Mouse (Mus musculus): ENCODE measurements around the gene Sesn2.

Sesn2 gene

DNA sequence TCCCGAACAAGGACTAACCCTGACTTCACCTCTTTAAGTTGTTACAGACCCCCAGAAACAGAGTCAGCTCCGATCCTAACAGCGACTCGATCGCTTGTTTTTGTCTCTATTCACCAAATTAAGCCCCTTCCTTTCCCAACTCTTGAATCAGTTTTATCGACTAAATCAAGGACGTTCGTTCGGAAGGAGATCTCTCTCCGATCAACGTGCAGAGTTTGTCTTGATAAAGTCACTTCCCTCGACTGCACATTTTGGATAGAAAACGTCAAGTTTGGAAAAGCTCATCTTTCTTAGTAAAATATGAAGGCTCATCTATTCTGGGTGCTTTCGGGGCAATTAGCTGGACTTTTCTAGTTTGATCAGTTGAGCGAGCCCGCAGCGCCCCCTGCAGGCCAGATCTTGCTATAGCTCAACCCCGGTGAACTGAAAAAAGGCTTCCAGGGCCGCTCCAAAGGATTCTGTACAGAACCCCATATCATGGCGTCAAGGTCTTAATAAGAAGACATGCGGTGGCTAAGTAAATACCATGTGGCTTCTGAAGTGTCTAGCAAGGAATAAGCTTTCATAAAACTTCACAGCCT lies 4.3 kb upstream of the Sesn2 start:
- peak; percentile 67 for DNase-seq (ENCODE audit: low read depth)

DNA sequence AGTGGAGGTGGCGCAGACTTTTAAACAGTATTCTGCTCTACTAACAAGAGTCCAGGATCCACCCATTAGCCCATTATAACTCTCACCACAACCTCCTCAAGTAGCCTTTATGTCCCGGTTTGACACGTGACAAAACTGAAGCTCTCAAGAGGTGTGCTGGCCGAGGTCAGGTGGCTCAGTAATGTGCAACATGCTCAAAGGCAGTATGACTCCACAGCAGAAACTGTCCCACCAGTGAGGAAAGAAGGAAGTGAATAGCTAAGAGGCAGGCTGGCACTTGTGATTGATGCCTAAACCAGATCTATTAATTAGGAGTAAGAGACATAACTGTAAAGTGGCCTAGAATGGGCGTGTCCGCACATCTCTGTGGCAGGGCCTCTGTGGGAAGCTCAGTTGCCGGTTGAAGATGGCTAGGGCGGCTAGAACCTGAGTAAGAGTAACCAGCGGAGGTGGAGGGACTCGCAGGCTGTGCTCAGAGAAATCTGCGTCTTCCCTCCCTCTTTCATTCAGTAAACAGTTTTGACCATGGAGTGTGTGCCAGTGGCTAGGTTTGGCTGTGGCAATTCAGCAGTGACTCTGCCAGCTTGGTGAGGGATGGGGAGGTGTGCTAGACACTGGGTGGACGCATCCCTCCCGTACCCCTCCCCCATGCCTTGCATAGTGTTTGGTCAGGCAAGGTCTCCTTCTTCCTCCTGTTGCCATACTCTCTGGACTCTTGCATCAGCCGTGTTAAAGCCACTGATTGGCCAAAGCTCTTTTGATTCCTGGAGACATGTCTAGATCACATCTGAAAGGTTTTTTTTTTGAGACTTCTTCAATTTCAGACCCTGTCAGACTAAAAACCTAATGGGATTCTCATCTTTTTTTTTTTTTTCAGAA lies 3.3 kb upstream of the Sesn2 start:
- peak; percentile 69 for DNase-seq (ENCODE audit: low read depth)

DNA sequence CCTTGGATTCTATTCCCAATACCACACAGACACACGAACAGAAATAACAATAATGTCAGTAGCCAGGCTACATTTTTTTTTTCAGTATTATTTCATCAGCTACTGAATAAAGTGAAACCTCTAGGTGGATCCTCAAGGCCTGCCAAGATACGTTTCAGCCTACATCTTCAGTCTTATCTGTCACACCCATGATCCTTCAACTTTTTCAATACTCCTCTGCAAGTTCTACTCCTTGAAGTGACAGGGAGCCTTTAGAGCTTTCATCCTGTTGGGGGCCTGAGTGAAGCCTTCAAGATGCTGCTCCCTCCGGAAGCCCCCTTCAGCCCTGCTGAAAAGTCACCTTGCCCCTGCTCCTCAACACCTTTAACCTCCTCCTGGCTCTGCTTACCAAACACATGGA lies 1.8 kb upstream of the Sesn2 start:
- no peak for DNase-seq (ENCODE audit: low read depth)

DNA sequence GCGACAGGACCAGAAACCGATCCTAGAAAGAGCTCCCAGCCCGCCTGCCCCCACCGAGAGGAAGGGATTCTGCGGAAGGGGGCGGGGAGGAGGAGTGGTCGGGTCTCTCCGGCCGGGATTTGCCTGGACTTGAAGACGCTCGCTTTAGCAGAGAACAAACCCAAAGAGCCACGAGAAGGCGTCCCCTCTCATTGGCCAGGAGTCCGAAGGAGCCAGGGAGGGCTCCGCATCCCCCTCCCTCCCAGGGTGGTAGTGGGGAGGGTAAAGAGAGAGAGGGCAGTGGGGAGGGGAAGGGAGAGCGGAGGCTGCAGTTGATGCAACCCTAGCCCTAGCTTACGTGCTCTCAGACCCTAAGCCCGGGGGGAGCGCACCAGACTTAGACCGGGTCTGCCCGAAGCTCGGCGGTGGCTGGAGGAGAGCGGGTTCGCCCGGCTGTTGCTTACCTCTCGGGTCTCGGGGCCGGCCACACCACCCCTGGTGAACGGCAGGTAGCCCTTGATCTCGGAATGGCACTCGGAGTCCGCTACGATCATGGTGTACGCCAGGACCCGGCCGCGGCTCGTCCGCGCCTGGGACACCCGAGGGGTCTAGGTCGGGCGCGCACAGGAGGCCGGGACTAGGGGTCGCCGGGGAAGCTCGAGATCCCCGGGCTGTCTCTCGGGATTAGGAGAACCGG lies 542 bp downstream of the Sesn2 start:
- DNase-seq (ENCODE audit: low read depth): peak; percentile 87

DNA sequence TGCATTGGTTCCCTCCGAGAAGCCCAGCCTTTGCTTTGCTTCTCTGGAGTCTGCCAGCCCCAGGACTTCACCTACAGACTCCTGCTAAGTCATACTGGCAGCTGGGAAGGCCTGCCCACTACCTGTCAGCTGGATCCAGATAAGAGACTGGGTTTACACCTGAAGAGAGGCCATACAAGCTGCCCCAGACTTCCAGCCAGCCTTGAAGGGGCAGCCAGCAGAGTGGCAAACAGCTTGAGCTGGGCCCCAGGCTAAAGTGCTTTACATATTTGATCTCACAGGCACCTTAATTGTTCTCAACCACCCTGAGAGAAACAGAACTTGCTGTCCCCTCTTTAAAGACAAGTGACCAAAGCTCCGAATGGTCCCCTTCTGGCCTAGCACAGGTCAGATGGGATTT lies 3.1 kb downstream of the Sesn2 start:
- no peak for DNase-seq (ENCODE audit: low read depth)

DNA sequence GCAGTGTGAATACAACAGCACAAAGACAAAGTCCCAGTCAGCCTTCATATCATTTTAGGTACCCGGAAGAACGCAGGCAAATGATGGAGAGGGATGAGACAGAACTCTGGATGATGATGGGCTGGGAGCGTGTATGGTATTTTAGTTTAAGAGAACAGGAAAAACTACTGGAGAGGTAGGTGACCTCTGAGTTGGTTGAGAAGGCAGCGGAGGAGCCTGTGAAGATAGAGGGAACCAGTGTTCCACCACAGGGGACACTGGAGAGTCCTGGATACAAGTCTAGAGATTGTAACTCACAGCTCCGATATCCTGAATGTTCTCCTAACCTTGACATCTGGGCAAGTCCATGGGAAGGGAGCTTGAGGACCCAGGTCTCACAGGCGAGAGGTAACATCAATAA lies 4.1 kb downstream of the Sesn2 start:
- no peak for DNase-seq (ENCODE audit: low read depth)

DNA sequence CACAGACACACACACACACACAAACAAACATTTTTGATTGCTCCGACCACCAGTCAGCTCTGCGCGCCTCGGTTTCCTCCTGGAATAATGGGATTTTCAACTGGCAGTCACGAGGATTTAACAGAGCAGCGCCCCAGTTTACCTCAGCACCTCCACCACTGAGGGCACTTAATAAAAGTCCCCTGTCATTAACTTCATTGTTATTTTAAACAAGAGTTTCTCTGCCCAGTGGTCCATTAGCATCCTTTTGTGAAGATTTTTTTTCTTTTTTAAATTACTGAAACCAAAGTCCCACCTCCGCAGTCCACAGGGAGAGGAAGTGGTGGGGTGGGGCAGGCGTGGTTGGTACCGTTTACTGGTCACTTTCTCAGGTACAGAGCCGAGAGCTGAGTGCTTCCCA lies 4.5 kb downstream of the Sesn2 start:
- DNase-seq (ENCODE audit: low read depth): no peak

DNA sequence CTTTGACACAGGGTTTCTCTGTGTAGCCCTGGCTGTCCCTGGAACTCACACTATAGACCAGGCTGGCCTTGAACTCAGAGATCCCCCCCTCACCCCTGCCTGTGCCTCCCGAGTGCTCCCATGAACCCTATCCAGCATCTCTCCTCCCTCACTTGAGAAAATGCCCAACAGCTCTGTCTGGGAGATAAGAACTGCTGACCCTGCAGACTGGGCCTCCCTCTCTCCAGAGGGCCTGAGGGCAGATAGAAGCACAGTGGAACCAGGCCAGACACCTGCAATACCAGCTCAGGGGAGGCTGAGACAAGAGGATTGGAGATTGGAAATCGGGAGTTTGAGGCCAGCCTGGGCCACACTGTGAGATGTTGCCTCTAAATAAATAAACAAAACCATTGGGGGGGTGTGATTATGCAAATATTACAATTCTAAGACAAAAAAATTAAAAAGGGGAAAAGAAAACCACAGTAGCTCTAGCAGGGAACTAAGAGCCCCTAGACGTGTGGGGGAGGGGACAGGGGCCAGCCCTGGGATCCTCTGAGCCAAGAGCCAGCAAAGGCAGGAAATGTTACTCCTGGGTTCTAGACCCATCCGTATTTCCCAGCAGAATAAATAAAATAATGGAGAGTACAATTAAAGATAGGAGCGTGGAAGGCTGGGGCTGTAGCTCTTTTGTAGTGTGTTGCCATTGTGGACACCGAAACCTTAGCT lies 5.1 kb downstream of the Sesn2 start:
- DNase-seq (ENCODE audit: low read depth): no peak

DNA sequence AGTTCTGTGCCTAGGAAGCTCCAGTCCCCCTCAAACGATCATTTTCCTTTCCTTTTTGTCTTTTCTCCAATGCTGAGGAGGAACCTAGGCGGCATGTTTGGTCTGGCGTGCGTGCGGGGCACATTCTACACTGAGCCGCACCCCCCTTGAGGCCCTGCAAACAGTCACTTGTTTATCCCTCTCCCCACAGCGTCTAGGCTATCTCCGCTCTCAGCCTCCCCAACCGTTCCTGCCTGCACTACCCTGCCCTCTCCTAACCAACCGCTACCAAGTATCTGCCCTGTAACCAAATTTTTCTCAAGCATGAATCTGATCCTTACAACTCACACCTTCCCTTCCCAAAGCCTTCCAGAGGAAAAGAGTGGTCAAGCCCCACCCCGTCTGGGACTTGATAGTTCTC lies 7.0 kb downstream of the Sesn2 start:
- DNase-seq (ENCODE audit: low read depth): no peak

DNA sequence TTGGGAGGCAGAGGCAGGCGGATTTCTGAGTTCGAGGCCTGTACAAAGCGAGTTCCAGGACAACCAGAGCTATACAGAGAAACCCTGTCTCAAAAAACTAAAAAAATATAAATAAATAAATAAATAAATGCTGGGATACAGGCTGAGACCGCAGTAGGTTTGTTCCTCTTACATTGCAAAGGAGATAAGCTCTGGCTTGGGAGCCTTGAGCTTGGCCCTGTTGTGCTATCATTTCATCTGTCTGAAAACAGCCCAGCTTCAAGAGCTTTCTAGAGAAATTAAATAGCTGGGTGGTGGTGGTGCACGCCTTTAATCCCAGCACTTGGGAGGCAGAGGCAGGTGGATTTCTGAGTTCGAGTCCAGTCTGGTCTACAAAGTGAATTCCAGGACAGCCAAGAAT lies 8.7 kb downstream of the Sesn2 start:
- DNase-seq (ENCODE audit: low read depth): no peak

DNA sequence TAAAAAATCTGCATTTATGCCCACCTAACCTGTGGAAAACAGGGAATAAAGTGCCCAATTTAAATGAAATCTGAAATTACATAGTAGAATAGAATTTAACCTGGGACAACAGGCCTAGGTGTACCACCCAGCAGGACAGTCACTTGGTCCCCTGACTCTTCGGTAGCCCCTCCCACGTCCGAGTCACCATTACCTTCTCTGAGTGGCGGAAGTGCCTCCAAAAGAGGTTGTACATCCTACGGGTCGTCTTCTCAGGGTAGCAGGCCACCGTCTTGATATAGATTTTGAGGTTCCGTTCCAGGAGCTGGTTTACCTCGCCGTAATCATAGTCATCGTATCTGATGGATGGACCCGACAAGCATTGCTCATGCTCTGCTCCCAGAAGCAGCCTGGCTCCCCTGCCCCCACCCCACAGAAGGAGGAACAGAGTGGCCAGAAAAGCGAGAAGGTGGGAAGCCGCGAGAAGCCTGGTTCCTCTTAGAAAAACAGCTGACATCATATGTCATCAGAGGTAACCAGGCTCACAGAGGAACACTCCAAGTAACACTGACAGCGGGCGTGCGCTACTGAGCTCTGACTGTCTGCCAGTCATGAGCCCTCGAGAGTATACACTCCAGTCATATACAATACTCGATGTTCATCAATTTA lies 15.9 kb downstream of the Sesn2 start:
- DNase-seq (ENCODE audit: low read depth): no peak

DNA sequence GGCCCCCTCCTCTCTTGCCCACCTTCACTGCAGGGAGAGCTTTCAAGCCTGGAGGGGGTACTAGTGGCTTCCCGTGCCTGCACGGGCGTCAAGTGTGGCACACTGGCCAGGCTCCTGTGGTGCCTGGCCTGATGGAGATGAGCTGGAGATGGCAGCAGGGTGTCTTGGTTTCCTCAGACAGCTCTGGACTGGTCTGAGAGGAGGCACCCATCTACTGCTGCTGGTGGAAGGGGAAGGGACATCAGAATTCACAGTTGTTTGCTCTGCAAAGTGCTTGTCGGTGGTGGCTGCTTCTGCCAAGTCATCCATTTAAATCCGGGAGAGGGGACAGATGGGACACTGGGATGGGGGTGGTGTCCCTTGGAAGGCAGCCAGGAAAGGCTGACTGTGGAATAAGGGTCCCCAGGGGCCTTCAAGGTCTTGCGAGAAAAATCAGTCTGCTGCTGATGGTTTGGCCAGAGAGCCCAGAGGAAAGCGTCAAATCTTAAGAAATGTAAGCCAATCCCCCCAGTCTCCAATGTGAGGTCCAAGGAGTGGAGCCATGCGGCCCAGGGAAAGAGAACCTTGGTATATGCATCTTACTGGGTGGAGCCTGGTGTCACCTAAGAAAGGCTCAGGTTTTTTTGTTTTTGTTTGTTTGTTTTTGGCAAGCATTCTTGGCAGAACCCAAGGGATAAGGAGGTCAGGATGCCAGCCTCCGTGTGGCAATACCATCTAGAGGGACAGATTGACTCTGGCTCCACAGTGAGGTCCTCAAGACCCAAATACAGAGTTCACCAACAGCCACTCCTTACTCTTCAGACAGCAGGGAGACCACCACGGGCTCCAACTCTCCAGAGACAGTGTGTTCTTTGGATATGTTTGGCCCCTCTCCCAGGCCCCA lies 17.9 kb downstream of the Sesn2 start:
- DNase-seq (ENCODE audit: low read depth): no peak

DNA sequence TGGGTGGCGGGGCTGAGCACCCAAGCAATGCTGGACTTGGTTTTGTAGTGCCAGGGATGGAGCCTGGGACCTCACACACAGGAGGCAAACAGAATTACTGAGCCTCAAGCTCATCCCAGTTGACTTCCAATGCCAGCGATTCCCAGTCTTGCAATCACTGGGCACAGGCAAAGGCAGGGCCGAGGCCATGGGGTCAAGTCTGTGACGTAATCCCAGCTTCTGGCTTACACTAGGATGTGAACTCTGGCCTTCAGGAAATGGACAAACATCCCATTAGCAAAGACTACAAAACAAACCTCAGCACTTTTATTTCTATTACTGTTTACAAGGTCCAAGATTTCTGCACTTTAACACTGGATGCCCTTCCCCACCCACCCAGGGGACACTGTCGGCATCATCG lies 18.6 kb downstream of the Sesn2 start:
- no peak for DNase-seq (ENCODE audit: low read depth)

DNA sequence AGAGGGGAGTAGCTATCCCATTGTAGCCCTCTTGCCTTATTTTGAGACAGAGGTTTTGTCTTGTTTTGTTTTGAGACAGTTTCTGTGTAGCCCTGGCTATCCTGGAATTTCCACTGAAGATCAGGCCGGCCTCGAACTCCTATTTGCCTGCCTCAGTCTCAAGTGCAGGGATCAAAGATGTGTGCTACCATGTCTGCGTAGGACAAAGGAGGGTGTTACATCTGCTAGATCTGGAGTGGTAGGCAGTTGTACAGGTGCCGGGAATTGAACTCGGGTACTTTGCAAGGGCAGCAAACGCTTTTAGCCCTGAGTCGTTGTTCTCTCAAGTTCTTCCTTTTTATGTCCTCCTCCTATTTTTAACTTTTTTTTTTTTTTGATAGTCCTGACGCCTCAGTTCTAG lies 19.2 kb downstream of the Sesn2 start:
- DNase-seq (ENCODE audit: low read depth): no peak

DNA sequence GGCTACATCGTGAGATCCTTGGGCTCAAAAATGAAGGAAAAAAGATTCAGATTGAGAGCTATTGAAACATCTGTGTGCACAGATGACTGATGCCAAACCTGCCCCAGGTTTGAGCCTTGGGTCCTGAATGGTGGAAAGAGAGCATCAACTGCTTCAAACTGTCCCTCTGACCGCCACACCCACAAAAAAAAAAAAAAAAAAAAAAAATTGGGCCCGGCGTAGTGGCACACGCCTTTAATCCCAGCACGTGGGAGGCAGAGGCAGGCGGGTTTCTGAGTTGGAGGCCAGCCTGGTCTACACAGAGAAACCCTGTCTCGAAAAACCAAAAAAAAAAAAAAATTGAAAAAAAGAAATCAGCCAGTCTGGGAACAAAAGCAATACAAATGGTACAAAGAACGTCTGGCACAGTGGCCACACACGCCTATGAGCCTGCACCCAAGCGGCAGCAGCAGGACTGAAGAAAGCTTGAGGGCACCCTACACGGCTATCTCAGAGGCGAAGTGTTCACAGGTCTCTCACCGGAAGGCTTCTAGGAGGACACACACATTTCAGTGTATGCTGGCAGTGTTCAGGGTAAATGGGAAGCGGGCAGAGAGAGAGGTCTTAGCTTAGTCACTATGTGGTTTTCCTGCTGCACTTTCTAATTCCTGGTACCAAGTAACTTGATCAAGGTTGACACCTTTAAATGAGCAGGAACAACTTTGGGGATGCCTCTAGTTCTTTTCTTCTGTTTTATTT lies 19.9 kb downstream of the Sesn2 start:
- no peak for DNase-seq (ENCODE audit: low read depth)

DNA sequence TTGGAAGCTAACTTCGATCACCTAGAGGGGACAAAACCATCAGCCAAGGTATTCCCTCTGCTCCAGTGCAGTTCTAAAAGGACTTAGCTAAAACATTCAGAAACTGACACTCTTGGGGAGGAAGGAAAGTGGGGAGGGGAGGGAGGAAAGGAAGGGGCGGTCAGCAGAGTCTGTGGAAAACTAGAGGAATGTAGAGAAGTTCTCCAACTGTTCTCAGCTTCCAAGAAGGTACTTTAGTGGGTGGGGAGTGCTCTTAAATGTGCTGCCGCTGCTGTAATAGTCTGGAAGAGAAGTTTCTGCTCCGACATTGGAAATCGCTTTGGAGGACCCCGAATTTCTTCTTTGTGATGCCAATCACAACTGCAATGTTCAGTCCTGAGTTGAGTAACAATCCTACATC lies 21.3 kb downstream of the Sesn2 start:
- no peak for DNase-seq (ENCODE audit: low read depth)

DNA sequence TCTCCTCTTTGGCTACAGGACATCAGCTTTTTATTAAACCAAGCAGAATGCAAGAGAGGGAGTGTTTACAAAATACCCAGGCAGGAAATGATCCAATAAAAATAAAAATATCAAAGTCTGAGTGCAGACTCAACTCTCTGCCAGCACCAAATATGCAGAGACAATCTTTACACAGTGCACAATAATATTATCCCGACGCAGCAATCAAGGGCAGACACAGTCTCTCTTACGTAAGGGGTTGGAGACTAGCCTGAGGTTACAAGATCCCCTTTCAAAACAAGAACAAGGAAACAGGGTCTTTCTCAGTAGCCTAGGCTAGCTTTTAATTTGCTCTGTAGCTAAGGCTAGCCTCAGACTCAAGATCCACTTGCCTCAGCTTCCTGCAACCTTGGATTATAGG lies 21.8 kb downstream of the Sesn2 start:
- peak; percentile 36 for DNase-seq (ENCODE audit: low read depth)

DNA sequence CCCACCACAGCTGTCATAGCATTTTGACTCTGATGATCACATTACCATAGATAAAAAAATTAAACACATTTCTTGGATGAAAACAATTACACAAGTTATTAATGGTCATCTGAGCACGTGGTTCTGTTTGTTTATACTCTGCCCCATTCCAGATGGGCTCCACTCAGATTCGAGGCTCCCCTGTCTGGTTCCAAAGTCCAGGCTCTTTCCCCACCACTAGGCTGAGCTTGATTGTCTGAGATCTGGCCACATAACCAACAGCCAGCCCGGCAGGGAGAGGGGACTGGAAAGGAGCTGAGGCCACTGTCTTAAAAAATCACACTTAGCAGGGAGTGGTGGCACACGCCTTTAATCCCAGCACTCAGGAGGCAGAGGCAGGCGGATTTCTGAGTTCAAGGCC lies 25.5 kb downstream of the Sesn2 start:
- no peak for DNase-seq (ENCODE audit: low read depth)

DNA sequence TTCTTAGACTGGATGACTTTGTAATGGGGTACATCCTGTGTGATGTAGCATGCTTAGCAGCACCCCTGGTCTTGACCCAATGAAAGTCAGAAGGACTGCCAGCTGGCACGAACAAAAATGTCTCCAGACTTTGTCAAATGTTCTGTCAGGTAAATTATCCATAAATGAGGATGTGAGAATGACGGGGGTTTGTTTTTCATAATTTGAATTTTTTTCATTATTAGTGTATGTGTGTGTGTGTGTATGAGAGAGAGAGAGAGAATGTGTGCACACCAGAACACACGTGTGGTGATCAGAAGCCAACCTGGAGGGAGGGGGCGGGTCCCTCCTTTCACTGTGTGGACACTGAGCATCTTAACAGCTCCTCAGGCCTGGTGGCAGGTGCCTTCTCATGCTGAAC lies 26.1 kb downstream of the Sesn2 start:
- no peak for DNase-seq (ENCODE audit: low read depth)

DNA sequence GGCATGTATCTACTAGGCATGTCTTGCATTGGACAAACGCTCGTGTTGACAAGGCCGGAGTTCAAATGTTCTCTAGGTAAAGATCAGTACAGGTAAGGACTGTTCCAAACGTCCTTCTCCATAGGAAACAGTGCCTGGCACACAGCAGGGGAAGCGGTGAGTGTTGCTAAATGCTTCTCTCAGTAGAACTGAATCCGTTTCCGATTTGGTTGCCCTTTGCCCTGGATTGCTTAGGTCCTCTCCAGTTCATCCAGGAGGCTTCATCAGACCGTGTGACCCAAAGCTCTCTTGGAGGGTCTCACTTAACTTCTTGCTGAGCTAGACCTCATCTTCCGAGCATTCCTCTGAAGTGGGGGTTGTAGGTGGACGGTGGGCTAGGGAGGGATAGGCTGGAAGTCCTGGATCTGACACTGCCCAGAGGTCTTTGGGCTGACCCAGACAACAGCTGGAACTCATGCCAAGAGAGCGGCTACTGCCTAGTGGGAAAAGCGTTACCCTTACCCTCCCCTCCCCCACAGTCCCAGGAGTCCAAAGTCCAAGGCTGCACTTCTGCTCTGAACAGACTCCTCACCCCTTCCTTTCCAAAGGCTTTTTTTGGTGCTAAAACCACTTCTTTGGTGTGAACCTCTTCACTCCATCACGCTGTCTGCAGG lies 27.2 kb downstream of the Sesn2 start:
- DNase-seq (ENCODE audit: low read depth): no peak

Data from fibroblast of lung, adult 2 months (primary cell).